Mouse (Mus musculus) heart, postnatal 25 days (tissue): ENCODE measurements around the gene Ano10. TPM values are rescaled to one million over a fixed set of nuclear protein-coding genes. Genes with fewer than 3 reads are reported as not detected.

Experiments used
- DNase-seq: peaks from one replicate; pipeline ENCODE4 v3.0.0; 2022; ENCODE audit warnings: low spot score
- intact Hi-C: fragments of 180-260 bp; cut with DNase I; formaldehyde crosslinking; loops from one replicate; pipeline ENCODE4 v1.15.1; 2025
- total RNA-seq, 2 experiments: library from RNA; stranded (reverse); gene quantifications; 2 replicates each; pipeline ENCODE4 v1.2.3; 2021

The Ano10 gene
- total RNA-seq, 2 experiments from 2014 or later, result 115 to 118 TPM

DNA sequence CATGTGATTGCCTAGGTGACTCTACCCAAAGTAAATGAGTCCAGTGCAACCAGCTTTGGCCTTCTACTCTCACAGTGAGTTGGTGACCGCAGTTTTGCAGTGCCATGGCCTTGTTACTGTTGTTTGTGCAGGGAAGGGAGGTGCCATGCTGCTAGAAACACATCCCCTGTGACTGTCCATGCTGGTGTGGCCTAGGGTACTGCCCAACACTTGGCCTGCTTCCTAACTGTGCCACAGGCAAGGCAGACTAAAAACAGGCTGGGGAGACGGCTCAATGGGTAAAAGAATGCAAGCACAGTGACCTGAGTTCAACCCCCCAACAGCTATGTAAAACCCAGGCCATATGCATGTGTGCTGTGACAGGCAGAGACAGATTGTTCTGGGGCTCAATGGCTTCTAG lies 74.3 kb downstream of the Ano10 start:
- DNase-seq, result no peak
- intact Hi-C loops, result loop anchor here (5.0 kb wide), 1 partner anchor 273 kb away; no protein-coding TSS in a partner anchor

DNA sequence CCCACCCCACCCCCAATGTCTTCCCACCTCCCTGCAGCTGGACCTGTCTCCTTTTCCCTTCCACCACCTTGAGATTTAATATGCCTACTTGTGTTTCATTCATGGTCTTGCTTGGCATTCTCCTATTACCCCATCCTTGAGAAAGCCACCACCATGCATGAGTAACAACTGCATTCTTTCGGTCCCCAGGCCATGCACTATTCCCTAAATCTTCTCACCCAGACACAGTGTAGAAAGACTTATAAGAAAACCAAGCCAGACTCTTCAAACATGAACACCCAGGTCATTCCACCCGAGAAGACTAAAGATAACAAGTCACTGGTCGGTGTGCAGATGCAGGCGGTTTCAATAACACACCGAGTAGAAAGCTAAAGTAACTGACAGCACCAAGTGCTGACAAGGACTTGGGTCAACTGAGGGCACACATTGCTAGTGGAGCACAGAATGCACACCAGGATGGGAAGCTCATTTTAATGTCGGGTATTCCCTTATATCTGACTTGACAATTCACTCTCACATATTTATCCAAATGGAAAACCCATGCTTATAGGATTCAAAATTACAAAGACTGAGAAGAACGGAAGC lies 77.2 kb downstream of the Ano10 start:
- no peak for DNase-seq
- intact Hi-C loops, result no loop called here

DNA sequence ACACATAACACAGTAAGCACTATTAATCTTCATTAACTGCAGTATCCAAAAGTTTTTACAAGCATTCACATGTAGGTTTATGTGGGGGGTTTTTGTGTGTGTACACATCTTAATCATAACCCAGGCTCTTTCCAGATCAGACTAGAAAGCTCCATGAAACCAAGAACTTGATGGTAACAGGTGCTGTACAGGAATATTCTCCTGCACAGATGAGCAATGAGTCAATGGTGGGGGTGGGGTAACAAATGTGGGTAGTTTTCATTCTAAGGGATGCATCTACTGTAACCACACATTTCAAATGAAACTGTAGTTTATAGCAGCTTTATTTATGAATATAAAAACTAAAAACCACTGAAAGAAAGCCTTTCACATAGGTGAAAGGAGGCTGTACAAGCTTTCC lies 79.1 kb downstream of the Ano10 start:
- intact Hi-C loops, result no loop called here
- DNase-seq, result no peak

DNA sequence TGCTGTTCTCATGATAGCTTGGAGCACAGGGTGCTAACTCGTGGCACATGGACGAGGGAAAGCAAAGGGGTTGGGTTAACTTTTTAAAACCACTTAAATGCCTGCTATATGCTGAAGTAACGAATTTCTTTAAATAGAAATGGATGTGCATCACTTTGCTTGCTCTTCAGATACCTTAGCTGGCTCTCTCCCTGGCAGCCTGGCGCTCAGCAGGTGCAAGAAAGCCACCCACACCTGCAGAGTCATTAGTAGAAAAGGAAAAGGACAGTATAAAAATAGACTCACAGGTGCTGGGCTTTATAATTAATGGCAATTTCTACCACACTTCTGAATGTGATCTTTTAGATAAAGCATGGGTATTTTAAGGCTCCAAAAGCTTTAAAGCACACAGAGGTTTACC lies 85.9 kb downstream of the Ano10 start:
- intact Hi-C loops, result no loop called here
- no peak for DNase-seq

DNA sequence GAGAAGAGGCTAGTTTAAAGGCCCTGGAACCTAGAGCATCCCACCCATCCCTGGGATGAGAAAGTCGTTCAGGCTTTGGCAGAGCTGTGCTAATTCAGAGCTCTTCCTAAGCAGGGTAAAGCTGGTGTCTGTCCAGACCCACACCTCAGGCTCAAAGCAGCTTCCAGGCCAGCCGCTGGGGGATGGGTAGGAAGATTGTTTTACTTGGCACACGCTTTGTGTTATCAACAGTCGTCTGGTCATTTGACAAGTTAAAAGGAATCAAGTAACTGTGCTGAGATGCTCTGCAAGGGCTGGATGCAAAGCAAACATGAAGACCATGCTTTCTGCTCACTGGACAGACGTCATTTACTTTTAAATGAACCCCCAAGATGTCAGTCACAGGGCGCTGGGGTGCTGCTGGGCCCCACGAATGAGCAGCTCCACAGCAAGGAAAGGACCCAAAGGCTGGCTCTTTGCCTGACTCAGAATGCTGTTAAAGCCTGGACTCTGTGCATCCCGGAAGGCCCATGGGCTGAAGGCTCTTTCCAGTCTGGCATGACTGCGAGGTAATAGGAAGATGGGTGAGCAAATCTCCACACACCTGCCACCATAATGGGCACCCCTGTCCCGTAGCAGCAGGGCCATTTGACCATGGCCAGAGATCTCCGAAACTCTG lies 88.6 kb downstream of the Ano10 start:
- DNase-seq, result no peak
- intact Hi-C loops, result no loop called here

DNA sequence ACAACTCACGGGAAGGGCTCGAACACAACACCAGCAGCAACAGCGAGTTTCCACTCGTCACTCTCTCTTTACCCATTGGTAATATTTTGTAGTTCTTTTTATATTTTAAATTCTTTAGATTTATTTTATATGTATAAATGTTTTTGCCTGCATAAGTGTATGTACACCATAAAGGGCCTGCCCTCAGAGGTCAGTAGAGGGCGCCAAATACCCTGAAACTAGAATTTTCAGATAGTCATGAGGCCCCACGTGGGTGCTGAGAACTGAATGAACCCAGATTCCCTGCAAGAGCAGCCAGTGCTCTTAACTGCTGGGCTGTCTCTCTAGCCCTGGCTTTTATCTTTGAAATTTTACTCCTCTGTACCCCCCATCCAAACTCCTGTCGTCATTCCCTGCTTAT lies 89.7 kb downstream of the Ano10 start:
- no peak for DNase-seq

DNA sequence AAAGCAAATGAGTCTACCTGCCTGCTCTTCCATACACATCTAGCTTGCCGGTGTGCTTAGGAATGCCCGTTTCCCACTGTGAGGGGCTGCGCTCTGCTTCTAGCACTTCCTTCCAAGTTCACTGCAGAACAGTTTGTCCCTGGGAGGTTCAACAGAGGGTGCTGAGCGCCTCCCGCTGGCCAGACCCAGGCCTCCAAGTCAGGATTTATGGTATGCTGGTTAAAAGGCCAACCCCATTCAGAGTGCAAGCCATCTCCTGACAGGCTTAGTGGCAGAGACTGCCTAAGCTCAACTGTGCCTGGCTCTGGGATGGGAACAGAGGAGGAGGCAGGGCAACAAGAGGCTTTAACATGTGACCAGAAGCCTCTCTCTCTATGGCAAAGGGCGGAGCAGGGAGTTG lies 95.0 kb downstream of the Ano10 start:
- peak; percentile 74 for DNase-seq
- intact Hi-C loops, result no loop called here

More for the DNA sequence above, 89.7 kb downstream of the Ano10 start:
- intact Hi-C loops, result no loop called here

DNA sequence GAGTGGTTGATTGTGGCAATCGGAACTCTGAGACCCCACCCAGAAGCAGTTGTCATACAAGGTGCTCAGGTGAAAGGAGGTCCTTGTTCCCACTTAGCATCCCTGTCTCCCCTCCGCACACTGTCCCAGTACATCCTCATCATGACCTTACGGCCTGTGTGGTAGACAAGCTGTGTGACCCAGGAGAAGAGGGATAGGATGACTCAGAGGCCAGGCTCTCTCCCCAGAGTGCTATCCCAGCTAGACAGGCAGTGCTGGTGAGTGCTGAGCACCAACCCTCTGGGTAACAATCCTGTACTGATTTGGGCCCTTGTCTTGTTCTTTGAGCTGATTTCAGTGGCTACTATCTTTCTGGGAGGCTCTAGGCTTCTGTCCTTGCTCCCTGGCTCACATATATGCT lies 95.6 kb downstream of the Ano10 start:
- no peak for DNase-seq
- intact Hi-C loops, result loop anchor here (1.0 kb wide), 1 partner anchor 180 kb away; no protein-coding TSS in a partner anchor

DNA sequence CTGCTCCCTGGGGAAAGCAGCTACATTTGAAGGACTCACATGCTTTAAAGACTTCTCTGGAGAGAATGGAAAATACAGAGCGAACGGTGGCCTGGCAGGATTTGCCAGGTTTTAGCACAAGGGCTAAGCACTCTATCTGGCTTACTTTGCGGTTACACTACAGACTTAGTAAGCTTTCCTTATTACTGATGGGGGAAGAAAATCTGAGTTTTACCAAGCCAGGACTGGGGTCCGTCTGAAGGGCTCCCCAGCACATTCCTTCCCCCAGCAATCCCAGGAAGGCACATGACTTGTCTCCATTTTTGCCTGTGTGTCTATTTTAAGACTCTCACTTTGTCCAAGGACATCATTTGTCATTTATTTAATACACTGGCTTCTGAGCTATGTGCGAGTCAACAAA lies 97.2 kb downstream of the Ano10 start:
- intact Hi-C loops, result no loop called here
- DNase-seq, result no peak

DNA sequence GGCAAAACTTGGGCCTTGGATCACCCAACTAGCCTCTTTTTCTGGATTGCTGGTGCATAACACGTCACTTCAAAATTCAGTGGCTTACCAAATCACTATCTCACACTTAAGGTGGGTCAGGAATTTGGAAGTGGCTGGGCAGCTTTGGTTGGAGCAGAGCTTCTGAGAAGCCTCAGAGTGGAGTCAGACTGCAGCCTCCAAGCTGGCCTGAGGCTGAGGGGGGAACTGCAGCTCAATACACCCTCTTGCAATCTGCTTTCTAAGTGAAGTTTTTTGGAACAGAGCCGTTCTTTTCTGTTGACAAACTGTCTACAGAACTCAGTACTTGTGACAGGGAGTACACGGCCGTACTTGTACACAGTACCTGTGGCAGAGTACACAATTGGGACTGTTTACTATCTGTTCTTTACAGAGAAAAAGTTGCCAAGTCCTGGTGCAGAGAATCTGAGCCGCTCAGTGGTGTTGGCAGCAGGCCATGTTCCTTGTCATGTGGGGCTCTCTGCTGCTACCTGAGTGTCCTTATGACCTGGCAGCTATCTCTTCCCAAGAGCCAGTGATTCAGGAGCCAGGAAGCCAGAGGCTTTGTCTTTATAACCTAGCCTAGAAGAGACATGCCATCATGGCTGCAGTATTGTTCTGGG lies 99.1 kb downstream of the Ano10 start:
- DNase-seq, result peak; percentile 35
- intact Hi-C loops, result no loop called here

DNA sequence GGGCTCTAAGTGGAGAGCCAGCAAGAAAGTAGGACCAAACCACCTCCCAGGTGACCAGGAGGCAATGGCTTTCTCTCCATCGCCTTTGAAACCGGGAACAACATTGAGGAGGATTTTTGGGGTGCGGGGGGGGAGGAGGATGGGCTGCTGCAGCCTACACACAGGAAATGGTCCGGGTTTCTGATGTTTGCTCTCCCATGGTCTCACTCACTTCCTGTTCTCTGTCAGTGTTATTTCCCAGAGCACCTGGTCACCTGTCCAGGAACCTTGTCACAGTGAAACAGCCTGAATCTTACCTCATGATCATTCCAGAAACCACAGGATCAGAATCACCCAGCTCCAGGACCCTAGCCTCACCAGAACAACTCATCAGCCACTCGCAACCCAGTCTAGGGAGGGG lies 100.4 kb downstream of the Ano10 start:
- intact Hi-C loops, result no loop called here

DNA sequence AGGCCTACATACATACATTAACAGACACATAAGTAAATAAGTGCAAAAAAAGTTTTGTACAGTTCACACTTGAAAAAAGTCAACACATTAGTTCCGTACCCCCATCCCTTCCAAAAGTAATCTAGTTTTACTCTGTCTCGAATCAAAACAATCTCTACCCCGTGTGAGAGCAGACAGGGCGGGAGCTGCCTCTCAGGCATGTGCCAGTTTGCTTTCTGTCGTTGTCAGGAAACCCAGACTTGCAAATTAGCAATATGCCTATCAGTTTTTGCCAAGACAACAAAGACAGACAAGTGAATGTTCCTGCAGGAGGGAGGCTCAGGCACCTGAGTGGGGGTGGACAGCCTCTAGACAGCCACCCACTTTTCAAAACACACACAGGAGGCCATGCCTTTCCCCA lies 100.9 kb downstream of the Ano10 start:
- no peak for DNase-seq
- intact Hi-C loops, result no loop called here

More for the DNA sequence above, 100.4 kb downstream of the Ano10 start:
- no peak for DNase-seq

DNA sequence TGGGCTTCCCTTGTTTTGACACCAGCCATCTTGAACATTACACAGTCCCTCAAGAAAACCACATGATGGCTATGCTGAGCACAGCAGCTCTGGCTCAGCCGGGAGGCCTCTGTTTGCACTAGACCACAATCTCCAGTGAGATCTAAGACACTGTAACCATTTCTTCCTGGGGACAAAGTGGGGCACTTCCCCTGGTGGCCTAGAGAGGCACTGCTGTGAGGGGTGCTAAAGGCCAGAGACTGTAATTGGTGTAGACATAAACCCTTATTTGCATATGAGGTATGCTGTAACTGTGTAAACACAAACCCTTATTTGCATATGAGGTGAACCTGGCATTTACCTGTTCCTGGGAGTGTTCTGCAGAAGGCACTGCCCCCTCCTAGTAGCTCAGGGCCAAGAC lies 105.5 kb downstream of the Ano10 start:
- DNase-seq, result no peak
- intact Hi-C loops, result no loop called here

DNA sequence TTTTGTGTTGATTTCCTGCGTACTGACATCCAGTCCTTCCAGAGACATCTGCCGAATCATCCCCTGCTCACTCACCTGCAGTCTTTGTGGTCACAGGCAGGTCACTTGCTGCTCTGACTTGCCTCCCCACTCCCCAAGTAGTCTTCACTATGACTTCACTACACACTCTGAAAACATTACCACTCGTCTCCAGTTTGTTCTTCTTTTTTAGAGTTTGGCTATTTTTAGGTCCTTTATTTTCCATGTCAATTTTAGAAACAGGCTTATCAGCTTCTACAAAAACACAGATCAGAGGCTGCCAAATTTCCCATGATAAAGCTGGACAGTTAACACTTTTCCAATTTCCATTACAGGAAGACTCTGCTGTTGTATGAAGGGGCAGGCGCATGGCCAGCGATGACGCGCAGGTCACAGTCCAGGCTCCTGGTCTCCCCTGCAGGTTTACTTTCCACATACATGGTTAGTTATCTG lies 106.7 kb downstream of the Ano10 start:
- intact Hi-C loops, result no loop called here
- peak; percentile 54 for DNase-seq

DNA sequence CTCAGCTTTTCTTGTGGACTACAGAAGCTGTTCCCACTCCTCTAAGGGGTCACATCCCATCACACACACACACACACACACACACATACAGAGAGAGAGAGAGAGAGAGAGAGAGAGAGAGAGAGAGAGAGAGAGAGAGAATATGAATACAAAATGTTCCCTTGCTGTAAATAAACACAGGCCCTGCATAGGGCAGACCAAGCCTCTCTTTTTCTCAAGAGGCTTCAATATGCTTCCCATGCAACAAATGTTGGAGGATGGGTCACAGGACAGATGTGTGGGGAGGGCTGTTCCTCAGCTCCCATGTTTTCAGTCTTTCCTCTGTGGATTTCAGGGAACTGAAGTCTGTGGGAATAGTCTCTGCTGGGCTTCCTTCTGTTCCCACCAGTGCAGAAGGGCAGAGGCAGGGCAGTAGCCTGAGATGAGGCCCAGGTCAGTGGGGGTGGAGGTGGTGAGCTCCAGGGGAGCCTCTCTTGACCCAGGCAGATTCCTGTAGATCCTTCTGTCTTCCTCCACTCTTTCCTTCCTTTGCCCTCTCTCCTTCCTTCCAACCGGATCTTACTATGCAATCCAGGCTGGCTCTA lies 107.5 kb downstream of the Ano10 start:
- no peak for DNase-seq
- intact Hi-C loops, result no loop called here

DNA sequence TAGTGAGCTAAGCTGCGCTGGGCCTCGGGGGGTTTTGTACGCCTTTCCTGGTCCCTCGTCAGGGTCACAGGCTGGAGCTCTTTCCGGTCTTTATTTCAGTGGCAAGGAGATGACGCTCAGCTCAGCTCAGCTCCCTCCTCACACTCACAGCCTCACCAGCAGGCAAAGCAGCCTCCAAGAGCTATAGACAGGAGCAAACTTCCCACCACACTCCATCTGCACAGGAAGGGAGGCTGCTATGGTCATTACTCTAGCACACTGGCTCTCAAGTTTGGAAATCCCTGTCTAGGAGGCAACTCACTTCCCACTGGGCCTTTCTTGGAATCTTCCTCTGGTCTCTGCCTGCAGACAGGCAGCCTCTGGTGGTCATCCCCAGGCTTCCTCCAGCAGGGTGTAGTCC lies 108.3 kb downstream of the Ano10 start:
- intact Hi-C loops, result loop anchor here (2.0 kb wide), 1 partner anchor 65 kb away; no protein-coding TSS in a partner anchor
- no peak for DNase-seq

DNA sequence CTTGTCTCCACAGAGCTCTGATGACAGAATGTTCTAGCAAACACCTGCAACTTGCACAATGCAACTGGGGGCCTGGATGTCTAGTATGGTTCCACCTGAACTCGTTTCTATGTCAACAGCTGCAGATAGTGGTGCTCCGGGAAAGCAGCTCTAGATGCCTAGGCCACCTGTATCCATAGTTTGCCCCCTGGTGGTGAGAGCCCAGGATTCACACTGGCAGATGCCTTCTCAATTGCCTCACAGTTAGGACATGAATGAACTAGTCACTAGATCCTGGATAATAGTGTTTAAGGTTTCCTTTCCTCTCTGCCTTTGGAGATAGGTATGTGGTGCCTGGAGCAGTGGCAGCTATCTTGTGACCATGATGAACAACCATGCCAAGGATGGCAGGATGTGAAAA lies 109.2 kb downstream of the Ano10 start:
- intact Hi-C loops, result loop anchor here (2.0 kb wide), 1 partner anchor 64 kb away; no protein-coding TSS in a partner anchor
- DNase-seq, result peak; percentile 61

DNA sequence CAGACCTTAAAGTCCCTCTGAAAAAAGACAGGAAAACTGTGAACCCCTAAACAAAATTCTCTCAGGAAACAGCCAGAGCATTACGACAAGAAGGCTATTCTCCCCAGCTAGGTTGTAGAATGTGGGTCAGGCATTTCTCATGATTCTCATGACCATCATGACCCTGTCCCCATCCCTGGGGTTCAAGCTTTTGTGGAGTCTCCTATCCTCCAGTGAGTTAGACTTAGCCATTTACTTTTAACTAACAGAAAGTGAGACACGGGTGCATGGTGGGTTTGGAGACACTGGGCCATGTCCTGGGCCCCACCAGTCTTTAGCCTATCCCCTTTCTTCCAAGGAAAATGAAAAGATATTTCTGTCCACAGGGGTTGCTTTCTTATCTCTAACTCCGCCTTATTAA lies 109.9 kb downstream of the Ano10 start:
- intact Hi-C loops, result loop anchor here (2.0 kb wide), 1 partner anchor 64 kb away; no protein-coding TSS in a partner anchor
- no peak for DNase-seq

DNA sequence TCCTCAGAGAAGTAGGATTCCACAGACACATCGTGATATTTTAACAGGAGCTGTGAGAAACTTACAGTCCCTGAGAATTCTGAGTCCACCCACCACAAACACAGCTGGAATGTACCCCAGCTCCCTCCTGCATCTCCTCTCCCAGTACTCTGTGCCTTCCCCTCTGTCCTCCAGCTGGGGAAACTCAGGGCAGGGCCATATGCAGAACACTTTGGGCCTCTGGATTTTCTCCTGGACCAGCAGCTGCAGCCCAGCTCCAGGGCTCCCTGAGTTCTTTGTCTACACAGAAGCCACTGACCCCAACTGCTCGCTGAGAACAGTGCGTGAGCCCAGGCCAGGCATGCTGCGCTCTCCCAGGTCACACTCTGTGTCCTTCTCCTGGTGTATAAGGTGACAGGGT lies 111.1 kb downstream of the Ano10 start:
- intact Hi-C loops, result no loop called here
- no peak for DNase-seq

DNA sequence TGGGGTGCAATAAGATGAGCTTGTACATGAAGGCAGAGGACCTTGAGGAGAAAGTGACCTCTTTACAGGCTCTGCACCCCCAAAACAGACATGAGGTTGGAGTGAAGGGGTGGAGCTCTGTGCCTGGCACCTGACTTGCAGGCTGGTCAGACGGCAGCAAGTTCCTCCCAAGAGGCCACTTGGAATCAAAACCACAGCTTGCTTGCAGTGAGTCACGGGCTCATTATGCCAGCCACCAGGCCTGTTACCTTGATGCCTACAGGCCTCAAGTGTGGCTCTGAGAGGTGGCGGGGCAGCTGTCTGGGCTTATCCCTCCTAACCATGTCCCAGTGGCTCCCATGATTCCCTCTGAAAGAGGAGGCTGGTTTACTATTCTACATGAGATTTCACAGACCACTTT lies 114.1 kb downstream of the Ano10 start:
- DNase-seq, result no peak

DNA sequence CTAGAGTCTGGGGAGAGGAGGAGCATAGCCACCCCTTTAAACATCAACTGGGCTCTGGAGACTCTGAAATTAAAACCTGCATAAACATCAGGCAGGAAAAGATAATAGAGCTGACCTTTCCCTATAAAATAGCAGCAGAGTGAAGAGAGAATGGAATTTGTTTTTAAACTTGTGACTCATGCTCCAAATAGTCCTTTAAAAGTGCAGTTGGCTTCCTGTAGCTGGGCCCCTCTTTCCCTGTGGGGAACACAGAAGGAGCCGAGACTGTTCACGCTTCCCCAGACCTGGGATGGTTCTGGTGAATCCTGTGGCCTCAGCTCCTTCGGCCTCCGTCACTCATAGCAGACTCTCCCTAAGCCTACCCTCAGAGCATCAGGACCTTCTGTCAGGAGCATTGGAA lies 115.8 kb downstream of the Ano10 start:
- no peak for DNase-seq
- intact Hi-C loops, result no loop called here

More for the DNA sequence above, 114.1 kb downstream of the Ano10 start:
- intact Hi-C loops, result no loop called here
